Mouse (Mus musculus): Measurements from ENCODE around the gene Hcfc2. TPM values are rescaled to one million over a fixed set of nuclear protein-coding genes. Genes with fewer than 3 reads are reported as not detected.

Gene Hcfc2
- polyA plus RNA-seq, 1 experiment from 2014 or later, result 26.3 TPM

DNA sequence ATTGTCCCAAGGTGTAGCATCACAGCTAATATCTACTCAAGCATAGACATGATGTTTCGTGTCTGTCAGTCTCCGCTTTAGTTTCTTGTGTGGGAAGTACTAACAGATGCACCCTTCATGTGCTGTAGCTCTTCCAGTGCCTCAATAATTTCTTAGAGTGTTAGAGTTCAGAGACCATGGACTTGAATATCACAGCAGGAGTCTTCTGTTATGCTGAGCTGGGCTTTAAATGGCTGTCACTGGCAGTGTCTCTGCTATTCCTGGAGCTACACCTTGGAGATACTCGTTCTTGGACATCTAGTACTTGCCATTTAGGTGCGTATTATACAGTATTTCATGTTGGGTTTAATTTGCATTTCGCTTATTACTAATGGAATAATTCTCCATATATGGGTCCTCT lies 49.3 kb downstream of the Hcfc2 start:
- no peak overlapping the region for H3K4me2 ChIP-seq (ENCODE audit: low read length)
- H3K36me3 ChIP-seq (ENCODE audit: control insufficient read depth, insufficient read depth, low read length), result peaks cover 73% of the 10 kb centered on the region
- no peak for ATAC-seq (replicated peaks; ENCODE audit: low FRiP score, low TSS enrichment, low read depth)
- H3K4me3 ChIP-seq (ENCODE audit: low read depth, low read length), result no peak overlapping the region
- 90% methylated on average over 5 of the region's 5 CpGs for WGBS
- no peak overlapping the region for H3K9ac ChIP-seq (ENCODE audit: low read length)
- H3K27me3 ChIP-seq (replicated peaks; ENCODE audit: control insufficient read depth, insufficient read depth, low read length), result no peaks in the 10 kb centered on the region
- no peaks in the 10 kb centered on the region for H3K9me3 ChIP-seq (ENCODE audit: control insufficient read depth, low read length)
- no peak overlapping the region for H3K27ac ChIP-seq (ENCODE audit: low read depth)
- H3K4me1 ChIP-seq (replicated peaks; ENCODE audit: control insufficient read depth, insufficient read depth, low read length), result no peaks in the 10 kb centered on the region
- DNase-seq (ENCODE audit: low spot score), result no peak

DNA sequence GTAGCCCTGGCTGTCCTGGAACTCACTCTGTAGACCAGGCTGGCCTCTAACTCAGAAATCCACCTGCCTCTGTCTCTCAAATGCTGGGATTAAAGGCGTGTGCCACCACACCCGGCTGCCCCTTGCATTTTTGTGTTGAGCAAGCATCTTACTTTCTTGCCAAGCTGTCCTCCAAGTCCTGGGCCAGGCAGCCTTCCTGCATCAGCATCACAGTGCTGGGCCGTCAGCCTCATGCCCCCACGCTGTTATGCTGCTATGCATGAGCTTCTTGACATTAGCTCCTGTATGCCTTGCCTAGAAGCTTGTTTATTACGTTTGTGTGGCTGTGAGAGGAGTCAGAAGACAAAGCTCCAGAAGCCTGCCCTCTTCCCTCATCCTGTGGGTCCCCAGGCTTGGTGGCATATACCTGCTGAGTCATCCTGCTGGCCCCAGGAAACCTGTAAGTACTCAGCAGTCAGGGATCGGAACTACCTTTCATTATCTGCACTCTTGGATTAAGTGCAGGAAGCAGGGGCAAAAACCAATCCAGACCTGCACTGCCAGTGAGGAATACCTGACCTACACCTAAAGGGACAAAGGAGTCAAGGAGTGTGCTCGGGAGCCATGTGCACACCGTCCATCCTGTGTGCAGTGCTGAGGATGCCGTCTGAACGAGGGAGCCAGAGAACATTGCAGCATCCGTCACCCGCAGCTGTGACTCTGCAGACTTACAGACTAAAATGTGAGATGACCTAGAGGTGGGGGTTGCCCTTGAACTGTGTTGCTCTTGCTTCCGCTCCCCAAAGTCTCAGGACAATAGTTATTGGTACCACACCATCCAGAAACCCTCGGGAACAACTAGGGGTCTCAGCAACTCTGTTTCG lies 51.3 kb downstream of the Hcfc2 start:
- WGBS, result 87% methylated on average over 15 of the region's 15 CpGs
- Histone ChIP-seq H3K9ac (ENCODE audit: low read length) (no peak overlapping the region), H3K36me3 (ENCODE audit: control insufficient read depth, insufficient read depth, low read length) (peaks cover 88% of the 10 kb centered on the region), H3K27me3 (replicated peaks; ENCODE audit: control insufficient read depth, insufficient read depth, low read length) (no peaks in the 10 kb centered on the region), H3K27ac (ENCODE audit: low read depth) (no peak overlapping the region), H3K4me3 (ENCODE audit: low read depth, low read length) (no peak overlapping the region), H3K4me2 (ENCODE audit: low read length) (no peak overlapping the region), H3K9me3 (ENCODE audit: control insufficient read depth, low read length) (no peaks in the 10 kb centered on the region), H3K4me1 (replicated peaks; ENCODE audit: control insufficient read depth, insufficient read depth, low read length) (no peaks in the 10 kb centered on the region)
- DNase-seq (ENCODE audit: low spot score), result no peak
- ATAC-seq (replicated peaks; ENCODE audit: low FRiP score, low TSS enrichment, low read depth), result no peak

DNA sequence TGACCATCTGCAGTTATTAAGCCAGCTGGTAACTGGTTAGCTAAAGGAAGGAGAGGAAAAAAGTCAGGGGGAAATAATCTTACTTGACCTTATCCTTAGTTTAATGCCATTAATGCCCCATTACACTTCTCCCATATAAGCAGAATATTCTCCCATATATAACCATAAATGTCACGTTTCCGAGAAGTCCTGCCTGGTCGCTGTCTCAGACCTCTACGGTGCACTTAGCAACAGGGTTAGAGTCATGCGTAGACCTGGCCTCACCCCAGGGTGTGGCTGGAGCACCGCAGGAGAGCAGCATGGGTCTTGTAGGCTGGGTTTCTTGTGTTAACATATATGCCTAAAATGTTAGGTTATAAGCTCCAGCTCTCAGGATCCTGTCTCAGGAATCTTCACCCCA lies 54.8 kb downstream of the Hcfc2 start:
- DNase-seq (ENCODE audit: low spot score), result no peak
- no peaks in the 10 kb centered on the region for H3K27me3 ChIP-seq (replicated peaks; ENCODE audit: control insufficient read depth, insufficient read depth, low read length)
- no peak overlapping the region for H3K9ac ChIP-seq (ENCODE audit: low read length)
- H3K4me3 ChIP-seq (ENCODE audit: low read depth, low read length), result no peak overlapping the region
- H3K9me3 ChIP-seq (ENCODE audit: control insufficient read depth, low read length), result no peaks in the 10 kb centered on the region
- WGBS, result 87% methylated on average over 6 of the region's 6 CpGs
- H3K4me1 ChIP-seq (replicated peaks; ENCODE audit: control insufficient read depth, insufficient read depth, low read length), result no peaks in the 10 kb centered on the region
- H3K4me2 ChIP-seq (ENCODE audit: low read length), result no peak overlapping the region
- peaks cover 95% of the 10 kb centered on the region for H3K36me3 ChIP-seq (ENCODE audit: control insufficient read depth, insufficient read depth, low read length)
- ATAC-seq (replicated peaks; ENCODE audit: low FRiP score, low TSS enrichment, low read depth), result no peak
- no peak overlapping the region for H3K27ac ChIP-seq (ENCODE audit: low read depth)

DNA sequence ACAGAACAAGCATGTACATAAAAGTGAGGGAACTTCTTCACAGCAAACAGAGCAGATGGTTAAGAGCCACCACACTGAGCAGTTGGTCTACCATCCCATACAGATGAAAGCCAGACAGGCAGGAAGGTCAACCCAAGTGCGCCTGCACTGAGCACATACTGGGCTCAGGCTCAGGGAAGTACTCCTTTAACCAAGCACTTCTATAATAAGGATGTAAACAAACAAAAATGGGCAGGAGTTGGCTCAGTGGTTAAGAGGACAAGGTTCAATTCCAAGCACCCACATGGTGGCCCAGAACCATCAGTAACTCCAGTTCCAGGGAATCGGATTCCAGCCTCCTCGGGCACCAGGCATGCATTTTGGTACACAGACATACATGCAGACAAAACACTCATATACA lies 57.0 kb downstream of the Hcfc2 start:
- Histone ChIP-seq H3K27me3 (replicated peaks; ENCODE audit: control insufficient read depth, insufficient read depth, low read length) (no peaks in the 10 kb centered on the region), H3K4me2 (ENCODE audit: low read length) (no peak overlapping the region), H3K36me3 (ENCODE audit: control insufficient read depth, insufficient read depth, low read length) (peaks cover 97% of the 10 kb centered on the region), H3K27ac (ENCODE audit: low read depth) (no peak overlapping the region), H3K4me3 (ENCODE audit: low read depth, low read length) (no peak overlapping the region), H3K9me3 (ENCODE audit: control insufficient read depth, low read length) (no peaks in the 10 kb centered on the region), H3K4me1 (replicated peaks; ENCODE audit: control insufficient read depth, insufficient read depth, low read length) (0 out of 2 replicates have a peak, but pooled peaks cover 3% of the 10 kb centered on the region), H3K9ac (ENCODE audit: low read length) (no peak overlapping the region)
- 90% methylated on average over 3 of the region's 3 CpGs for WGBS
- DNase-seq (ENCODE audit: low spot score) (no peak), ATAC-seq (replicated peaks; ENCODE audit: low FRiP score, low TSS enrichment, low read depth) (no peak)

DNA sequence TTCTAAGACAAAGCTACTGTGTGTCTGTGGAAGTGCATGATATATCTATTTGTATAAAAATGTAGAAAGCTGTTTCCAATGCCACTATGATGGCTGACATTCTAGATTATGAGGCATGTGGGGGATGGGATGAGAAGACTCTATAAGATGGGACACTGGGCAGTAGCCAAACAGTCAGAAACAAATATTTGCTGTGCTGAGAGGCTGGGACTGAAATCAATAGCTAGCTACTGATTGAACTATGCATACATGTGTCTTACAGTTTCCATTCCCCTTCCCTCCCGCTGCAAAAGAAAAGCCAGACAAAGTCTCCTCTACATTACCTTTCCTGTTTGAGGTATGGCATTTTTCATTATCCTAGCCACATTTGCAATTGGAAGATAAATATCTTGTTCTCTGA lies 58.7 kb downstream of the Hcfc2 start:
- no peak overlapping the region for H3K4me3 ChIP-seq (ENCODE audit: low read depth, low read length)
- H3K27me3 ChIP-seq (replicated peaks; ENCODE audit: control insufficient read depth, insufficient read depth, low read length), result no peaks in the 10 kb centered on the region
- H3K9me3 ChIP-seq (ENCODE audit: control insufficient read depth, low read length), result no peaks in the 10 kb centered on the region
- 90% methylated on average over 1 of the region's 1 CpGs for WGBS
- H3K4me1 ChIP-seq (replicated peaks; ENCODE audit: control insufficient read depth, insufficient read depth, low read length), result peaks cover 3% of the 10 kb centered on the region; the same call in 1 of the 2 replicates
- DNase-seq (ENCODE audit: low spot score), result no peak
- no peak overlapping the region for H3K4me2 ChIP-seq (ENCODE audit: low read length)
- no peak for ATAC-seq (replicated peaks; ENCODE audit: low FRiP score, low TSS enrichment, low read depth)
- peaks cover 96% of the 10 kb centered on the region for H3K36me3 ChIP-seq (ENCODE audit: control insufficient read depth, insufficient read depth, low read length)
- no peak overlapping the region for H3K9ac ChIP-seq (ENCODE audit: low read length)
- no peak overlapping the region for H3K27ac ChIP-seq (ENCODE audit: low read depth)

DNA sequence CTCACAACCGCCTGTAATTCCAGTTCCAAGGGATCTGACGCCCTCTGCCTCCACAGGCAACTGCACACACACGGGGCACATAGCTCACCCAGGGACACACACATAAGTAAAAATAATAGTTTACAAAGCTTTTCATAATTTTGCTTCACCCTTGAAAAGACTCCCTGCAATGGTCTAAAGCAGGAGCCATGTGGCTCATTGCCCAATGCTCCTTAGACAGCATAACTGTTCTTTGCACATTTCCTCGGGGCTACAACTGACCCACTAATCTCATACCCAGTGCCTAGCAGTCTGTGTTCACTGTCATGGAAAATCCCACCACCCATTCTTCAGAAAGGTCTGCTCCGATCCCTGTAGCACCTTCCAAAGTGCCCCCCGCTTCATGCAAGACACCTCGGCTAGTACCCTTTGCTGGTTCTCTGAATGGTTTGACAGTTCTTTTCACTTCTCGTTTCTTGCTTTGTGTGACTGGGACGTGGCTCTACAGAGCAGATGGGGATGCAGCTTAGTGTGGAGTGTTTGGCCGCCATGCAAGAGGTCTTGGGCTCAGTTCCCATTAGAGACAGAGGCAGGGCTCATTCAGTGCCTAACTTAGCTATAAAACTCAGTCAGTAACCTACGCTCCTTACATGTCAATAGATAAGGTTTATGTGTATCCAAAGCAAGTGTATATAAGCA lies 59.4 kb downstream of the Hcfc2 start:
- Histone ChIP-seq H3K36me3 (ENCODE audit: control insufficient read depth, insufficient read depth, low read length) (peaks cover 93% of the 10 kb centered on the region), H3K9ac (ENCODE audit: low read length) (no peak overlapping the region), H3K4me2 (ENCODE audit: low read length) (no peak overlapping the region), H3K9me3 (ENCODE audit: control insufficient read depth, low read length) (no peaks in the 10 kb centered on the region), H3K4me3 (ENCODE audit: low read depth, low read length) (no peak overlapping the region), H3K4me1 (replicated peaks; ENCODE audit: control insufficient read depth, insufficient read depth, low read length) (peaks cover 6% of the 10 kb centered on the region; the same call in 1 of the 2 replicates), H3K27me3 (replicated peaks; ENCODE audit: control insufficient read depth, insufficient read depth, low read length) (no peaks in the 10 kb centered on the region), H3K27ac (ENCODE audit: low read depth) (no peak overlapping the region)
- 95% methylated on average over 11 of the region's 11 CpGs for WGBS
- DNase-seq (ENCODE audit: low spot score) (no peak), ATAC-seq (replicated peaks; ENCODE audit: low FRiP score, low TSS enrichment, low read depth) (no peak)

DNA sequence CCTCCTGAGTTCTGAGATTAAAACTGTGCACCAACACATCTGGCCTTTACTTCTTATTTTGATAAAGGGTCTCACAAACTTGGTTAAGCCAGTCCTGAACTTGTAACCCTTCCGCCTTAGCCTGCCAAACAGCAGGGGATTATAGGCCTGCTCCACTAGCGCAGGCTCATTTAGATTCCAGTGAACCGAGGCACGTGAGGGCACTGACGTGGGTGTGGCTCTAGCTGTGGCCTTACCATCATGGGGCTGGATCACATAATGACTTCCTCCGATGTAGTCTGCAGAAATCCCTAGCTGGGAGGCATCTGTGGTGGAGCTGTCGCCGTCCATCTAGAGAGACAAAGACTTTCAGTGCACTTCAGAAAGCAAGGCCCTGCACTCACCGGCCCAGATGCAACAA lies 60.5 kb downstream of the Hcfc2 start:
- 93% methylated on average over 9 of the region's 9 CpGs for WGBS
- H3K4me3 ChIP-seq (ENCODE audit: low read depth, low read length), result no peak overlapping the region
- H3K27me3 ChIP-seq (replicated peaks; ENCODE audit: control insufficient read depth, insufficient read depth, low read length), result no peaks in the 10 kb centered on the region
- H3K4me1 ChIP-seq (replicated peaks; ENCODE audit: control insufficient read depth, insufficient read depth, low read length), result peaks cover 16% of the 10 kb centered on the region; the same call in 1 of the 2 replicates
- DNase-seq (ENCODE audit: low spot score) (no peak), ATAC-seq (replicated peaks; ENCODE audit: low FRiP score, low TSS enrichment, low read depth) (no peak)
- no peak overlapping the region for H3K4me2 ChIP-seq (ENCODE audit: low read length)
- H3K36me3 ChIP-seq (ENCODE audit: control insufficient read depth, insufficient read depth, low read length), result peaks cover 93% of the 10 kb centered on the region
- H3K9me3 ChIP-seq (ENCODE audit: control insufficient read depth, low read length), result no peaks in the 10 kb centered on the region
- H3K9ac ChIP-seq (ENCODE audit: low read length), result no peak overlapping the region
- no peak overlapping the region for H3K27ac ChIP-seq (ENCODE audit: low read depth)

DNA sequence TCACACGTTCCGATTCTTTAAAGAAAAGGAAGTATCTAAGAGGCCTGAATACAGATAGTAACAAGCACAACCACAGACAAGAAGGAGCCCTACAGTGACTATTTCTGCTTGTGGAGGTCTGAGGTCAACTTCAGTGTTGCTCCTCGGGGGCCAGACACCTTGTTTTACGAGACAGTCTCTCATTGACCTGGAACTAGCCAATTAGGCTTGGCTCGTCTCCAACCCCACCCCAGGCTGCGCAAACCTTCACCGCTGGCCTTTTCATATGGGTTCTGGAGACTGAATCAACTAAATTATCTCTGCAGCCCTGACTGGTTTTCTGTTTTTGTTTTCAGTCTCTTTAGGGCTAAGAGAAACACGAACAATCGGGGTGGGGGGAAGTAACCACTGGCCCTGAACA lies 61.4 kb downstream of the Hcfc2 start:
- H3K36me3 ChIP-seq (ENCODE audit: control insufficient read depth, insufficient read depth, low read length), result peaks cover 85% of the 10 kb centered on the region
- WGBS, result 84% methylated on average over 9 of the region's 9 CpGs
- ATAC-seq (replicated peaks; ENCODE audit: low FRiP score, low TSS enrichment, low read depth), result no peak

More for the DNA sequence above, 61.4 kb downstream of the Hcfc2 start:
- H3K4me1 ChIP-seq (replicated peaks; ENCODE audit: control insufficient read depth, insufficient read depth, low read length), result peaks cover 19% of the 10 kb centered on the region
- no peak overlapping the region for H3K4me3 ChIP-seq (ENCODE audit: low read depth, low read length)
- H3K9ac ChIP-seq (ENCODE audit: low read length), result no peak overlapping the region
- H3K9me3 ChIP-seq (ENCODE audit: control insufficient read depth, low read length), result no peaks in the 10 kb centered on the region
- no peak overlapping the region for H3K4me2 ChIP-seq (ENCODE audit: low read length)
- H3K27me3 ChIP-seq (replicated peaks; ENCODE audit: control insufficient read depth, insufficient read depth, low read length), result no peaks in the 10 kb centered on the region
- no peak overlapping the region for H3K27ac ChIP-seq (ENCODE audit: low read depth)
- no peak for DNase-seq (ENCODE audit: low spot score)
